Mouse (Mus musculus) ZHBTc4 (cell line): ENCODE results near the gene Bmp6.

Experiments
- DNase-seq: peaks from one replicate; pipeline ENCODE4 v3.0.0-alpha.2; 2011; ENCODE audit warnings: low read depth, low spot score

The Bmp6 gene

GRCm38 (mm10) chr13:38511979-38512378 lies 167.1 kb downstream of the Bmp6 start:
- DNase-seq: peak; percentile 75

DNA sequence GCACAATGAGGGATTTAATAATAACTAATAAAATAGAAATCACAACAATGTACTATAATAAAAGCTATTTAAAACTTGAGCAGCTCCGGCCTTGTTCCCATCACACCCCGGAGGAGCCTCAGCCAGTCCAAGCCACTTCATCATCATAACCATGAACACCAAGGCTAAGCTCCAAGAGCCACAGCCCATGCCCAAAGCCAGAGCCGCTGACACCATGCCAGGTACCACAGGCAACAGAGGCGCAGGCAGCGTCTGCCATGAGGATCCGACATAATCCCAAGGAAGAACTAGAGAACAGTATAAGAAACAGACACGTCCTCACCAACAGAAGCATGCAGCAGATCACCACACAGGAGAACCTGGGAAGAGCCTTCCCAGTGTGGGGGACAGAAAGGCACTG lies 169.0 kb downstream of the Bmp6 start:
- DNase-seq: no peak

DNA sequence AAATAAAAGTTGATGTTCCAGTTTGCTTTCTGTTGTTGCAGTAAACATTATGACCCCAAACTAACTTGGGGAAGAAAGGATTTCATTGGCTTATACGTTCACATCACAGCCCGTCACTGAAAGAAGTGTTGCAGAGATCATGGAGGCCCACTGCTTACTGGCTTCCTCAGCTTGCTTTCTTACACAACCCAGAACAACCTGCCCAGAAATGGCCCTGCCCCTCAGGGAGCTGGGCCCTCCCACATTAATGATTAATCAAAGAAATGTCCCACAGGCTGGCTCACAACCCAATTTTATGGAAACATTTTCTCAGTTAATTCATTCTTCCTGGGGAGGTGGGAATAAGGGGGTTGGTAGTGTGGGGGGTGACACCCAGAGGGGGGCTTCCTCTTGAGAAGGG lies 170.5 kb downstream of the Bmp6 start:
- no peak for DNase-seq

- no peak for DNase-seq
Measured at GRCm38 (mm10) chr13:38515845-38516244, 170.9 kb downstream of the Bmp6 start.

- DNase-seq: no peak
Measured at GRCm38 (mm10) chr13:38516582-38516981, 171.7 kb downstream of the Bmp6 start.

DNA sequence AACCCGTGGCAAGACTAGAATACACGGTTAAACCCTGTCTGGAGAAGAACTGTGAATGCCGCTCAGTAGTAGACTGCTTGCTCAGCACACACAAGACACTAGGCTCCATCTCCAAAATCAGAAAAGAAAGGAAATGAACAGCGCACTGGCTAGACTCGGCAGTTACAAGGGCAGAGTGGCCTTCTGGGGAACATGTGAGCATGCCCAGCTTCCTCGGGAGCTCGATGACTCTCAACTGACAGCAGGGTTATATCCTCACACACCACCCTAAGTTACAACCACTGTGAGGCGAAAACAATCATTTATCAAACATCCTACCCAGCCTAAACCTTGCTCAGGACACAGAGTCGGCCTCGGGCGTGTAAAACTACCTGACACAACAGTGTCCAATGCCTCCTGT lies 175.4 kb downstream of the Bmp6 start:
- DNase-seq: no peak

- no peak for DNase-seq
Measured at GRCm38 (mm10) chr13:38522056-38522654, 177.2 kb downstream of the Bmp6 start.

DNA sequence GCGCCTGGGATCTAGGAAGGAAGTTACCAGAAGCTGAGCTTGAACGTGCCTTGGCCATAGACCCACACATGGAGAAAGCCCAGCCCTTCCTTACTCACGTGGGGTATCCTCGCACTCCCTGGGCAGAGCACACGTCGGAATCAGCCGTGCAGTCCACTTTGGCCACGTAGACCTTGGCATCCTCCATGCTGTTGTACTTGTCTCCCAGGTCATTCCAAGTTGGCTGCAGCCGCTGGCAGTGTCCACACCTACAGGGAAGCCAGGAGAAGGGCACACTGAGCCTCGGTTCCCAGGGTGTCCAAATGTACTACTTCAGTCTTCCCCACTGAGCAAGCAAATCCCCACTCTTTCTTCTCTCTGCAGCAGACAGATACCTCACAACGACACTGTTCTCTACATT lies 178.3 kb downstream of the Bmp6 start:
- DNase-seq: no peak

DNA sequence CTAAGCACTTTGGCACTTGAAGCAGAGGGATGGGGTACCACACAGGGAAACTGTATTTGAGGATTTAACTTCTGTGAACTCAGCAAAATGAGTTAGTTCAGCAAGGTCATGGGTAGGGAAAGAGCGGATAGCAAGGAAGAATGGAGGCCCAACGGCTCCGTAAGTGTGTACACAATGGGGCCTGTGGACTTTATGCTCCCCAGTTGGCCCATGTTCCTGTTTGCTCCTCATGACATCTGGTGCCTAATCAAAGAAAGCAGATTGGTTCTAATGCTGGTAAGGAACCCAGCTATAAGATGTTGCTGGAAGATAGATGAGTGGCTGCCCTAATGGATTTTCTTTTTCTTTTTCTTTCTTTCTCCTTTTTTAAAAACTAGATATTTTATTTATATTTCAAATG lies 180.4 kb downstream of the Bmp6 start:
- no peak for DNase-seq

GRCm38 (mm10) chr13:38526116-38526515 lies 181.2 kb downstream of the Bmp6 start:
- no peak for DNase-seq

DNA sequence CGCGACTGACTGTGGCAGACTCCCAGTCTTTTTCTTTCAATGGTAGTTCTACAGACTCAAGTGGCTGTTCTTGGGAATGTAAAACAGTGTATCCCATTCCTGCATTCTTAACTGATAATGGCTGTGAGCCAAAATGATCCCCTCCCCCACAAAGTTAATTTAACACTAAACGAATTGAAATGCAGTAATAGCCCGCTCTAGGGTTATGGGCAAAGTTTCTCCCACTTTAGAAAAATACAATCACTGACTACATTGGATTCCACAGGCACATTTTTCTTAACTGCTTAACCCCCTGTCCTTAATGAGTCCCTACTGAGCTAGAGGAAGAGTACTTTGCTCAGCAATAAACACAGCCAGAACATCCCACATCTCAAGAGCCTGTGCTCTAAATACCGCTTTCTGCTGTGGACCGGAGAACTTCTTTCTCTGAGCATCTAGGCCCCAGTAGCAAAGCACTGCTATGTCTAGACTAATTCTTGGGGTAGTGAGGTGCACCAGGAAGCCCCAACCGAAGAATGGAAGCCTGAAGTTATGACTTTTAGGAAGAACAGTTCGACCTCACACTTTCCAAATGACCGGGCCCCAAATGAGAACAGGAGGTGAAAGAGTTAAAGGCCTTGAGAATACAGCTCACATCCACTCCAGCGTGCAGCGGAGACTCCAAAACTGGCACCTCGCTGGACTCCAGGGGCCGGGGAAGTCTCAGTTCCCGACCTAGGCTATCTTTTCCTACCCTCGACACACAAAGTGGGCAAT lies 182.3 kb downstream of the Bmp6 start:
- DNase-seq: peak; percentile 53

GRCm38 (mm10) chr13:38527797-38528650 lies 183.1 kb downstream of the Bmp6 start:
- peak; percentile 91 for DNase-seq

GRCm38 (mm10) chr13:38528687-38529294 lies 183.9 kb downstream of the Bmp6 start, which contains the start of gene Txndc5:
Gene Txndc5 (minus strand): TSS chr13:38528824.
- no peak for DNase-seq

GRCm38 (mm10) chr13:38529576-38529975 lies 184.7 kb downstream of the Bmp6 start:
- no peak for DNase-seq

DNA sequence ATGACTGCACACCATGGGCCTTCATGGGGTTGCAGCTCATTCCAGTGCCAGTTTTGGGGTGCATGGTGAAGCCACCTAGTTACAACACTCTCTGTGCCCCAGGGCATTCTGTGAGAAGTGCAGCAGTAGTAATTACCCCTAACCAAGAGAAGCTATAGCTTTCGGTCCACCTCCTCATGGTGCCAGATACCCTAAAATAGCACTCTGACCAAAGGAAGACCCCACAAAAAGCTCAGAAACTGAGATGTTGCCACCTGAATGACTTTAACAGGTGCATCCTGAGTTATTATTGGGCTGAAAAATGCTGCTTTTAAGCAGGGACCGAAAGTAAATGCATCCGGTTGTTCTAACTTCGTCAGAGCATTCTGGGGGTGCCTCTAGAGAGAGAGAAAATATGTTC lies 186.6 kb downstream of the Bmp6 start:
- no peak for DNase-seq

DNA sequence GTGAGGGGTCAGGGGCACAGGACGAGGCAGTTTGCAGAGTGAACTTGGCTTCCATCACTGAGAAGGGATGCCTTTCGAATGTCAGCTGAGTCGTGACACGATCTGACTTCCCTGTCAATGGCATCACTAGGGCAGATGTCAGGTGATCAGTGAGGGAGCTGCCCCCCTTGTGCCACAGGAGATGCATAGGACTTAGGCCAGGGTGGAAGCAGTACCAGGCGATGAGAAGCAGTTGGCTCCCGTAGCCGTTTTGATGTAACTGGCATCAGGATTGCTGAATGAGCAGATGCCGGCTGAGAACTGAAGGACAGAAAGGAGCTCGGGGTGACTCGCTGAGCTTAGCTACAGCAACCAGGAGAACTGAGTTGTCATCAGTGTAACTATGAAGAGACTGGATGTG lies 188.6 kb downstream of the Bmp6 start:
- DNase-seq: no peak

- DNase-seq: no peak
Measured at GRCm38 (mm10) chr13:38534016-38534415, 189.1 kb downstream of the Bmp6 start.

DNA sequence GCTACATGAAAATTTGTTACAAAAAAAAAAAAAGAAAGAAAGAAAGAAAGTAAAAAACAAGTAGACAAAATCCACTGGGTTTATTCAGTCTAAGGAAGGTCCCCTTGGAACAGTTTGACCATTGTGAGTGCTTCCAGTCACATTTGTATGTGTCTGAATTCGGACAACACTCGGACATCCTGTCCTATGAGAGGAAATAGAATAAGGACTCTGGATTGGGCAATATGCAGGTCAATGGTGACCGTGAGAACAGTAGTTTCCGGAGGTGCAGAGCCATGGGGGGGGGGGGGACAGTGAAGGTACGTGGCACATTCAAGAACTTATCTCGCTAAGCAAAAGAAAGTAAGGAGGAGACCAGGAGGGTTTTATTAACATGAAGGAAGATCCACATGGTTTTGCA lies 189.8 kb downstream of the Bmp6 start:
- no peak for DNase-seq

GRCm38 (mm10) chr13:38537521-38537920 lies 192.6 kb downstream of the Bmp6 start:
- DNase-seq: no peak

GRCm38 (mm10) chr13:38539192-38539900 lies 194.4 kb downstream of the Bmp6 start:
- no peak for DNase-seq

DNA sequence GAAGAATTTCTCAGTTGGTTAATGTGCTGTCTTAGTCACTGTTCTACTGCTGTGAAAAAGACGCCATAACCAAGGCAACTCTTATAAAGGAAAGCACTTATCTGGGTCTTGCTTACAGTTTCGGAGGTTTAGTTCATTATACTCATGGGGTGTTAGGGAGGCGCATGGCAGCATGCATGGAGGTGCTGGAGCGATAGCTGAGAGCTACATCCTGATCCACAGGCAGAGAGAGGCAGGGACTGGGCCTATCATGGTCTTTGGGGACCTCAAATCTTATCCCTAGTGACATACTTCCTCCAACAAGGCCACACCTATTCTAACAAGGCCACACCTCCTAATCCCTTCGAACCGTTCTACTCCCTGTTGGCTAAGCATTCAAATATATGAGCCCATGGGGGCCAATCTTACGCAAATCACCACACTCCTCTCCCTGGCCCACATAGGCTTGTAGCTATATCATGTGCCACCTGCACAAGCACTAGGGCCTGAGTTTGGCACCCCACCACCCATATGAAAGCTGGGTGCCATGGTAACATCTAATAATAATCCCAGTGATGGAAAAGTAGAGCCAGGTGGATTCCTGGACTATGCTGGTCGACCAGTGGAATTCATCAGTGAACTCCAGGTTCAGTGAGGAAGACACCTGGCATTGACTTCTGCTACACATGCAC lies 198.7 kb downstream of the Bmp6 start:
- DNase-seq: no peak
